Mouse (Mus musculus) lung, embryonic 14.5 days (tissue): ENCODE data around the gene Olfr159. TPM values are rescaled to one million over a fixed set of nuclear protein-coding genes. Genes with fewer than 3 reads are reported as not detected.
"Not testable (repeated sequence)": the region's sequence is repeated elsewhere in the genome, so short reads cannot be mapped to it uniquely, and the experiment has no call there.

Experiments used
- ATAC-seq: fragments of 200-750 bp; cut with Nextera tagmentation; 2 replicates; pipeline ENCODE4 v1.8.0; 2017; ENCODE audit warnings: mild to moderate bottlenecking, moderate TSS enrichment, moderate library complexity; ENCODE audit not compliant: insufficient read depth
- DNase-seq: peaks from one replicate; pipeline ENCODE4 v3.0.0-alpha.2; 2015
- H3K27ac ChIP-seq: fragments of 300-500 bp; sonication (generic); 2 replicates; pipeline ENCODE4 v1.5.1; 2014; ENCODE audit warnings: low read depth, mild to moderate bottlenecking, moderate library complexity
- H3K27me3 ChIP-seq: fragments of 300-500 bp; sonication (generic); 2 replicates; pipeline ENCODE4 v1.6.1; 2014; ENCODE audit warnings: low read length, control low read depth; ENCODE audit not compliant: insufficient read depth
- H3K36me3 ChIP-seq: fragments of 300-500 bp; sonication (generic); 2 replicates; pipeline ENCODE4 v1.6.1; 2014; ENCODE audit warnings: control low read depth; ENCODE audit not compliant: insufficient read depth
- H3K4me1 ChIP-seq: fragments of 300-500 bp; sonication (generic); 2 replicates; pipeline ENCODE4 v1.6.1; 2014; ENCODE audit warnings: antibody characterized with exemption, control low read depth; ENCODE audit not compliant: insufficient read depth
- H3K4me2 ChIP-seq: fragments of 300-500 bp; sonication (generic); 2 replicates; pipeline ENCODE4 v1.6.1; 2014; ENCODE audit warnings: mild to moderate bottlenecking
- H3K4me3 ChIP-seq: fragments of 300-500 bp; sonication (generic); 2 replicates; pipeline ENCODE4 v1.5.1; 2014; ENCODE audit warnings: low read depth, low read length
- H3K9ac ChIP-seq: fragments of 300-500 bp; sonication (generic); 2 replicates; pipeline ENCODE4 v1.6.1; 2014
- H3K9me3 ChIP-seq: fragments of 300-500 bp; sonication (generic); 2 replicates; pipeline ENCODE4 v1.6.1; 2016; ENCODE audit warnings: low read depth, low read length, control low read depth
- CTCF ChIP-seq: IDR thresholded peaks from 2 replicates; pipeline ENCODE4 v1.5.1; 2016; ENCODE audit warnings: antibody characterized with exemption, low read depth
- WGBS: fragments of 180-500 bp; shearing (Covaris S2); extraction: QIAGEN DNeasy Blood & Tissue Kit; methylation state at CpG from one replicate; pipeline ENCODE4 v1.1.7; 2014; 5-methylcytosine and 5-hydroxymethylcytosine counted together
- polyA plus RNA-seq: library from polyadenylated mRNA; unstranded; fragments of >200 nt; fragmentation: Nextera tagmentation; extraction: Ambion mirVana; gene quantifications from 2 replicates; pipeline ENCODE4 v1.2.1, GENCODE M21; 2014

Olfr159 gene
- polyA plus RNA-seq: not detected in 2 replicates

DNA sequence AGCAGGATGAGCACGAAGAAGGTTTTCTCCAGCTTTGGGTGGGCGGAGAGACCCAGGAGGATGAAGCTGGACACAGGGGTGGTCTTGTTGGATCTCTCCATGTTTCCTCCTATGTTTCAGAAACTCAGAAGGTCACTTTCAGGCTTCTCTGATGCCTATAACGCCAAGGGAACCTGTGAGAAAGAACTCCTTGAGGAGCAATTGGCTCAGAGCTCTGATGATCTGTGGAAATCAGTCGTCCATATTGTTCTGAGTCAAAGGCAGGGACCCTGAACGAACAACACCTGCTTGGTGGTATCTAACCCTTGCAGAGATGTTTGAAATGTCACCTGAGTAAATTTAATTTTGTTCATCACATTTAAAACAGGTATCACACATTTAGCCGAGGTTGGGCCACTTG, at the start of gene Olfr159:
Gene Olfr159 (minus strand): TSS at position 101 of the 400 bp plus-strand sequence.
- WGBS: 76% methylated on average over 6 of the region's 6 CpGs
- no peak for DNase-seq
- H3K4me3 ChIP-seq: no peak within 1 kb of the TSS
- H3K36me3 ChIP-seq: no peaks in the 10 kb centered on the region
- no peaks in the 10 kb centered on the region for H3K9me3 ChIP-seq
- no peak within 1 kb of the TSS for H3K27ac ChIP-seq
- H3K9ac ChIP-seq: no peak within 1 kb of the TSS
- no peak for TF ChIP-seq CTCF
- no peaks in the 10 kb centered on the region for H3K4me1 ChIP-seq
- no peaks in the 10 kb centered on the region for H3K27me3 ChIP-seq
- no peak within 1 kb of the TSS for H3K4me2 ChIP-seq
- ATAC-seq: no peak

DNA sequence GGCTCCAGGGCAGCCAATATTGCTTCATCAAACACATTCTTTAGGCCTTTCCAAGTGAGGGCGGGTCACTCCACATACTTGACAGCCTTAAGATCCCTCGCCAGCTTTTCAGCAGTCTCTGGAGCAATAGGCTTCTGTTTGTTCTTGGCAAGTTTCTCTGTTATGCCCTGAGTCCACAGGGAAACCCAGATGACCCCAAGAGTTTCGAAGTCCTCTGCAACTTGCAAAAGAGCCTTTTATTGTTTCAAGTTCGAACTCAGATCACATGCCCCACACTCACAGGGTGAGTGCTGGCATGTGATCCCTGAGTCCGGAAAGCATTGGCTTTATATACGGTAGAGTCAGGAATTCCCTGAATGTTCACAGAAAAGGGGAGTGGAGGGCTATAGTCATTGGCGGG, 28.1 kb upstream of the Olfr159 start:
- Histone ChIP-seq H3K9ac (no peak overlapping the region), H3K4me2 (no peak overlapping the region), H3K9me3 (peaks cover 2% of the 10 kb centered on the region; the same call in 1 of the 2 replicates), H3K4me1 (no peaks in the 10 kb centered on the region), H3K36me3 (no peaks in the 10 kb centered on the region), H3K27me3 (no peaks in the 10 kb centered on the region), H3K4me3 (no peak overlapping the region), H3K27ac (no peak overlapping the region)
- DNase-seq: no peak
- WGBS: 58% methylated on average over 7 of the region's 7 CpGs
- TF ChIP-seq CTCF: no peak
- ATAC-seq: no peak

DNA sequence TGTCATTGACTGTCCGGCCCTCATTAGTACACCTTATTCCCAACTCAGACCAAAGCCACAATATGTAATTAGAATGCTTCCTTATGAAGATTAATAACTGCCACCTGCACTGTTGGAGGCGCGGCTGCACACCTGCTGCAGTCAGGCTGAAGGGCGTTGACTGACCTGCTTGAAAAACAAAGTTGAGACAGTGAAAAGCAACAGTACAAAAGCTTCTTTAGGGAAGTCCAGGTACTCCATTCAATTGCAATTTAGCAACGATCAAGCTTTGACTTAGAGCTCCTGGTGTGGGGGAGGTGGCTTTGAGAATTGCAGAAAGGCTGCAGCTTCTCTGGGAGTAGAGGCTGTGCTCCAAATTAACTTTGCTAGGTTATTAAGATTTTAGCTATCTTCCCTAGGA, 25.0 kb upstream of the Olfr159 start:
- not testable (repeated sequence) for DNase-seq, H3K4me3 ChIP-seq, H3K9ac ChIP-seq, H3K36me3 ChIP-seq, H3K4me1 ChIP-seq, H3K4me2 ChIP-seq, H3K27me3 ChIP-seq, H3K9me3 ChIP-seq, H3K27ac ChIP-seq, ATAC-seq
- 84% methylated on average over 5 of the region's 5 CpGs for WGBS

DNA sequence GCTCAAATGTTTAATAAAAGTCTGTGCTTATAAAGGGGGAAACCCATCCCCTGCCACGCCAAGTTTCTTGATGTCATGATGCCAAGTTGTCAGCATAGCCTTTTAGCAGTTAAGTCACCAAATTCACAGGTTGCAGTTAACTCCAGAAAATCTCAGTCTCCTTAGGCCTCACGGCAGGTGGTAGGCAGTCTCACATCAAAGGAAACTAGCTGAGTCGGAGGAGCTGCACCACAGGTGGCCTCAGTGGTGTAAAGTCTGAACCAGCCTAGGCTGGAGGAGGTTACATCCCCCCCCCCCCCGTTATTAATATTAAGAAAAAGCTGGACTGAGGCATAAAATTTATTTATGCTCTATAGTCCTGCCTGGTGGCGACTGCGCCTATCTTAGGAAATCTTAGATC, 24.5 kb upstream of the Olfr159 start:
- 72% methylated on average over 6 of the region's 6 CpGs for WGBS
- H3K4me2 ChIP-seq: no peak overlapping the region
- no peaks in the 10 kb centered on the region for H3K9me3 ChIP-seq
- no peak overlapping the region for H3K27ac ChIP-seq
- no peak overlapping the region for H3K4me3 ChIP-seq
- no peaks in the 10 kb centered on the region for H3K36me3 ChIP-seq
- no peaks in the 10 kb centered on the region for H3K27me3 ChIP-seq
- no peak overlapping the region for H3K9ac ChIP-seq
- no peak for DNase-seq
- H3K4me1 ChIP-seq: no peaks in the 10 kb centered on the region
- no peak for TF ChIP-seq CTCF
- no peak for ATAC-seq

DNA sequence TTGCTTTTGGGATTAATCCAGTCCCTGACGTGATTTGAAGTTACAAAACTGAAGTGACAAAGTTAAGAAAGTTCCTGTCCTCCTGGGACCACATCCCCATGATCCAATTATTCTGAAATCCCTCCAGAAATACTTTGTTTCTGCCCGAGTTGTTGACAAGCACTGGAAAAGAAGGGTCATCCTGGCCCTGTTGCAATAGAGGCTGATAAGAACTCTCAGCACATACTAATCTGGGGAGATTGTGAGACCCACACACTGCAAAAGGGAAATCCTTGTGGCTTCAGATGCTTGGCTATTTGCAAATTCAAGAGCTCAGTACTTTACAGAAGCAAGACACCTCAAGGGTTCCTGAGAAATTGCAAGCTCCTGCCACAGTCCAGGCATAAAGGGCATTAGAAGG, 1.5 kb upstream of the Olfr159 start:
- no peak overlapping the region for H3K4me2 ChIP-seq
- 31% methylated on average over 2 of the region's 2 CpGs for WGBS
- DNase-seq: no peak

DNA sequence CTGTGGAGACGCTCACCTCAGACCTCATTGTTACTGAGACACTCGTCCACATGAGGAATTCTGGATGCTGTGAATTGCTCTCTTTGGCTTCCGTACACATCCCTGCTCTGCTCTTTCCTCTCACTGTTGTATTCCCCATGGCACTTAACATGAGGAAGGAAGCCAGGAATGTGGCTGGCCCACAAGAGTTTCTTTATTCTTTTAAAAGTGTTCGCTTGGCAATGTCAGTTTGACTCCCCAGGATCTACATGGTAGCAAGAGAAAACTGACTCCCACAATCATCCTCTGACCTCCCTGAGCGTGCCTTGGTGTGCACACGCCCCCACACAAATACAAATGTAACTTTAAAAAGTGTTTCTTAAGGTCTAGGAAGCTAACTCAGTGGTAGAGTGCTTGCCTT, 817 bp upstream of the Olfr159 start:
- 43% methylated on average over 6 of the region's 6 CpGs for WGBS
- no peak overlapping the region for H3K4me3 ChIP-seq
- no peaks in the 10 kb centered on the region for H3K4me1 ChIP-seq
- no peaks in the 10 kb centered on the region for H3K27me3 ChIP-seq
- TF ChIP-seq CTCF: no peak
- no peaks in the 10 kb centered on the region for H3K9me3 ChIP-seq
- H3K36me3 ChIP-seq: no peaks in the 10 kb centered on the region
- DNase-seq (peak; percentile 15), ATAC-seq (no peak)
- H3K27ac ChIP-seq: no peak overlapping the region
- H3K9ac ChIP-seq: no peak overlapping the region
- no peak overlapping the region for H3K4me2 ChIP-seq

More for the DNA sequence above, 1.5 kb upstream of the Olfr159 start:
- ATAC-seq: no peak
- no peak overlapping the region for H3K27ac ChIP-seq
- no peak overlapping the region for H3K4me3 ChIP-seq
- TF ChIP-seq CTCF: no peak
- H3K4me1 ChIP-seq: no peaks in the 10 kb centered on the region
- H3K9ac ChIP-seq: no peak overlapping the region
- H3K27me3 ChIP-seq: no peaks in the 10 kb centered on the region
- H3K36me3 ChIP-seq: no peaks in the 10 kb centered on the region
- no peaks in the 10 kb centered on the region for H3K9me3 ChIP-seq

DNA sequence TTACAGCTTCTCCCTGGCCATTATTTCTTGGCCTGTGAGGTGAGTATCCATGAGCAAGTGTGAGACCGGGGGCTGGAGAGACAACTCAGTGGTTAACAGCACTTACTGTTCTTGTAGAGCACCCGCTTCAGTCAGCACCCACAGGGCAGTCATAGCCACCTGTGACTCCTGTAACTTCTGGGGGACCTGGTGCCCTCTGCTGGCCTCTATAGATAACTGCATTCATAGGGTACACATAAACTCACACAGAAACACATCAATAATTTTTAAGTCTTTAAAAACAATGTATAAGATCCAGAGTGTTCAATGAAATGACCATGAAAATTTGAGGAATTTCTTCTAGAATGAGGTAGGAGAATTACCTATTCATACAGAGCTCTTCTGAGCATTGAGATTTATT, 1.4 kb downstream of the Olfr159 start:
- no peaks in the 10 kb centered on the region for H3K36me3 ChIP-seq
- H3K9ac ChIP-seq: no peak overlapping the region
- ATAC-seq: no peak
- TF ChIP-seq CTCF: no peak
- no peak for DNase-seq
- no peaks in the 10 kb centered on the region for H3K4me1 ChIP-seq
- 91% methylated on average over 2 of the region's 2 CpGs for WGBS
- no peak overlapping the region for H3K4me2 ChIP-seq
- no peak overlapping the region for H3K4me3 ChIP-seq
- no peaks in the 10 kb centered on the region for H3K9me3 ChIP-seq
- H3K27ac ChIP-seq: no peak overlapping the region
- H3K27me3 ChIP-seq: no peaks in the 10 kb centered on the region

DNA sequence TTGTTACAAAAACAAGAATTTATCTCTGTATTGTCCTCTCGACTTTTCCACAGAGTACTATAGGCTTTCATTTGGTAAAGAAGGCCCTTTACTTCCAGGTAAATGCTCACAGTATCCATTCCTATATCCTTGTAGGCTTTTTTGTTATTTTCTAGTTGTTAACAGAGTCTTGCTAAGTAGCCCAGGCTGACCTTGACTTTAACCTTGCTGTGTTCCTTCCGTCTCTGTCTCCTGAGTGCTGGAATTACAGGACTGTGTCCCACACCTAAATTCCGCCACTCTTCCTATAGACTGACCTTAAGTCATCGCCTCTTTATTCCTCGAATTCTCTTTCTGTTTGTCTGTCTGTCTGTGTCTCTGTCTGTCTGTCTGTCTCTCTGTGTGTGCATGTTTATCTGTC, 2.5 kb downstream of the Olfr159 start:
- no peak for ATAC-seq
- no peak overlapping the region for H3K27ac ChIP-seq
- no peak overlapping the region for H3K4me2 ChIP-seq
- H3K36me3 ChIP-seq: no peaks in the 10 kb centered on the region
- no peak for DNase-seq
- H3K9me3 ChIP-seq: no peaks in the 10 kb centered on the region
- no peaks in the 10 kb centered on the region for H3K4me1 ChIP-seq
- H3K4me3 ChIP-seq: no peak overlapping the region
- WGBS: 76% methylated on average over 5 of the region's 5 CpGs
- no peak for TF ChIP-seq CTCF
- H3K9ac ChIP-seq: no peak overlapping the region
- H3K27me3 ChIP-seq: no peaks in the 10 kb centered on the region
